Mouse (Mus musculus) embryonic facial prominence, embryonic 11.5 days (tissue): ENCODE results near the gene Cda. TPM values are rescaled to one million over a fixed set of nuclear protein-coding genes. Genes with fewer than 3 reads are reported as not detected.

Experiments used
- ATAC-seq: fragments of 200-750 bp; cut with Nextera tagmentation; replicated peaks from 2 replicates; pipeline ENCODE4 v1.8.0; 2017; ENCODE audit warnings: low read depth; ENCODE audit not compliant: insufficient number of reproducible peaks, low FRiP score, low TSS enrichment
- DNase-seq: peaks from one replicate; pipeline ENCODE4 v3.0.0-alpha.2; 2015; ENCODE audit warnings: low spot score
- H3K27ac ChIP-seq: fragments of 300-500 bp; sonication (generic); replicated peaks from 2 replicates; pipeline ENCODE4 v1.5.1; 2014; ENCODE audit warnings: mild to moderate bottlenecking, low read depth, low read length, control low read depth
- H3K27me3 ChIP-seq: fragments of 300-500 bp; sonication (generic); 2 replicates; pipeline ENCODE4 v1.6.1; 2014; ENCODE audit warnings: mild to moderate bottlenecking, low read length, moderate library complexity, mixed read lengths; ENCODE audit not compliant: control insufficient read depth, insufficient read depth
- H3K36me3 ChIP-seq: fragments of 300-500 bp; sonication (generic); replicated peaks from 2 replicates; pipeline ENCODE4 v1.6.1; 2014; ENCODE audit warnings: low read depth, mild to moderate bottlenecking, low read length, moderate library complexity, mixed read lengths; ENCODE audit not compliant: control insufficient read depth, insufficient read depth
- H3K4me1 ChIP-seq: fragments of 300-500 bp; sonication (generic); 2 replicates; pipeline ENCODE4 v1.6.1; 2014; ENCODE audit warnings: low read length, mixed read lengths; ENCODE audit not compliant: control insufficient read depth, insufficient read depth
- H3K4me2 ChIP-seq: fragments of 300-500 bp; sonication (generic); 2 replicates; pipeline ENCODE4 v1.6.1; 2014; ENCODE audit warnings: low read depth, mild to moderate bottlenecking, control low read depth, low read length, moderate library complexity
- H3K4me3 ChIP-seq: fragments of 300-500 bp; sonication (generic); 2 replicates; pipeline ENCODE4 v1.5.1; 2014; ENCODE audit warnings: low read depth, low read length, control low read depth
- H3K9ac ChIP-seq: fragments of 300-500 bp; sonication (generic); replicated peaks from 2 replicates; pipeline ENCODE4 v1.6.1; 2014; ENCODE audit warnings: mild to moderate bottlenecking, control low read depth, low read length
- H3K9me3 ChIP-seq: fragments of 300-500 bp; sonication (generic); replicated peaks from 2 replicates; pipeline ENCODE4 v1.6.1; 2016; ENCODE audit warnings: mild to moderate bottlenecking, low read length, inconsistent platforms, mixed read lengths; ENCODE audit not compliant: control insufficient read depth
- WGBS: fragments of 180-500 bp; shearing (Covaris S2); extraction: QIAGEN DNeasy Blood & Tissue Kit; methylation state at CpG from one replicate; pipeline ENCODE4 v1.1.7; 2014; 5-methylcytosine and 5-hydroxymethylcytosine counted together
- polyA plus RNA-seq: library from polyadenylated mRNA; unstranded; fragments of >200 nt; fragmentation: Nextera tagmentation; extraction: Ambion mirVana; gene quantifications from 2 replicates; pipeline ENCODE4 v1.2.1, GENCODE M21; 2014

Gene Cda
- polyA plus RNA-seq, 1 experiment from 2014 or later: 3.5 TPM

DNA sequence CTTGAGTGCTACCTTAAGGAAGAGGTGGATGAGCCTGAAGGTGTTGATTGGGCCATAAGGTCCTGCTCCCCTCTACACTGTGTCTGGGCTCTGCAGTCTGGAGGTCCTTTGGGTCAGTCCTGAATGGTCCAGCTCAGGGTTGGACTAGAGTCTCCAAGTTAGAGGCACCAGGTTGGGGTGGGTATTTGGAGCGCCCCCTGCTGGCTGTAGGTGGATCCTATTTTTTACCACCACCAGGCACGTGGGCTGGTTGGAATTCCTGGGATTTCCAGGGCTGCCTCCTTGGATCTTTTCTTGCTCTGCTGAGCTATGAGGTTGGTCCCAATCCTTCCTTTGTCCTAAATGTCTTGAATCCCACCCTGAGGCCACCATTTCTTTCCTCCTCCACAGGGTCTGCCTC is 37.0 kb upstream of the Cda start:
- Histone ChIP-seq H3K4me2 (no peak overlapping the region), H3K4me3 (no peak overlapping the region), H3K36me3 (no peaks in the 10 kb centered on the region), H3K27ac (no peak overlapping the region), H3K9ac (no peak overlapping the region), H3K9me3 (no peaks in the 10 kb centered on the region), H3K27me3 (no peaks in the 10 kb centered on the region), H3K4me1 (no peaks in the 10 kb centered on the region)
- DNase-seq: peak; percentile 38
- WGBS: 0% methylated on average over 2 of the region's 2 CpGs
- no peak for ATAC-seq

GRCm38 (mm10) chr4:138396711-138397110 is 28.9 kb upstream of the Cda start:
- peaks cover 5% of the 10 kb centered on the region for H3K4me1 ChIP-seq
- DNase-seq (no peak), ATAC-seq (no peak)
- peak overlapping the region; percentile 12; the same call in 1 of the 2 replicates for H3K4me3 ChIP-seq
- H3K4me2 ChIP-seq: no peak overlapping the region
- H3K27me3 ChIP-seq: peaks cover 53% of the 10 kb centered on the region
- no peaks in the 10 kb centered on the region for H3K9me3 ChIP-seq
- 4% methylated on average over 8 of the region's 8 CpGs for WGBS
- H3K36me3 ChIP-seq: no peaks in the 10 kb centered on the region
- no peak overlapping the region for H3K9ac ChIP-seq
- no peak overlapping the region for H3K27ac ChIP-seq

- Histone ChIP-seq H3K36me3 (no peaks in the 10 kb centered on the region), H3K9me3 (no peaks in the 10 kb centered on the region), H3K27ac (no peak within 1 kb of the TSS), H3K9ac (no peak within 1 kb of the TSS), H3K4me1 (peaks cover 5% of the 10 kb centered on the region), H3K4me3 (peak within 1 kb of the TSS; percentile 38), H3K4me2 (peak within 1 kb of the TSS; percentile 73), H3K27me3 (peaks cover 54% of the 10 kb centered on the region)
- ATAC-seq: no peak
- WGBS: under 1% methylated on average over 46 of the region's 46 CpGs
- DNase-seq: peak; percentile 54
These were observed 28.3 kb upstream of the Cda start, which contains the start of gene Fam43b for GRCm38 (mm10) chr4:138395971-138396645. TSS of gene Fam43b (minus strand) at chr4:138396528.

- peak; percentile 39 for DNase-seq
- WGBS: 1% methylated on average over 97 of the region's 103 CpGs
- H3K27ac ChIP-seq: no peak overlapping the region
- peak overlapping the region; percentile 13; the same call in 1 of the 2 replicates for H3K9ac ChIP-seq
- peak overlapping the region; percentile 73 for H3K4me2 ChIP-seq
- peaks cover 5% of the 10 kb centered on the region for H3K4me1 ChIP-seq
- H3K9me3 ChIP-seq: no peaks in the 10 kb centered on the region
- no peak for ATAC-seq
- H3K27me3 ChIP-seq: peaks cover 56% of the 10 kb centered on the region
- H3K36me3 ChIP-seq: no peaks in the 10 kb centered on the region
- peak overlapping the region; percentile 38 for H3K4me3 ChIP-seq
These were observed 27.5 kb upstream of the Cda start for GRCm38 (mm10) chr4:138395087-138395970.

- no peak overlapping the region for H3K9ac ChIP-seq
- H3K4me2 ChIP-seq: no peak overlapping the region
- DNase-seq: no peak
- no peak for ATAC-seq
- 54% methylated on average over 7 of the region's 7 CpGs for WGBS
- H3K36me3 ChIP-seq: no peaks in the 10 kb centered on the region
- H3K27me3 ChIP-seq: peaks cover 56% of the 10 kb centered on the region
- peaks cover 5% of the 10 kb centered on the region for H3K4me1 ChIP-seq
- no peak overlapping the region for H3K27ac ChIP-seq
- H3K4me3 ChIP-seq: no peak overlapping the region
- no peaks in the 10 kb centered on the region for H3K9me3 ChIP-seq
These were observed 25.9 kb upstream of the Cda start for GRCm38 (mm10) chr4:138393703-138394102.

- DNase-seq: no peak
- H3K4me2 ChIP-seq: no peak overlapping the region
- H3K4me1 ChIP-seq: no peaks in the 10 kb centered on the region
- no peak overlapping the region for H3K27ac ChIP-seq
- WGBS: 42% methylated on average over 4 of the region's 4 CpGs
- H3K9ac ChIP-seq: no peak overlapping the region
- H3K36me3 ChIP-seq: no peaks in the 10 kb centered on the region
- ATAC-seq: no peak
- H3K9me3 ChIP-seq: no peaks in the 10 kb centered on the region
- no peaks in the 10 kb centered on the region for H3K27me3 ChIP-seq
- H3K4me3 ChIP-seq: no peak overlapping the region
These were observed 16.0 kb upstream of the Cda start for GRCm38 (mm10) chr4:138383789-138384188.

DNA sequence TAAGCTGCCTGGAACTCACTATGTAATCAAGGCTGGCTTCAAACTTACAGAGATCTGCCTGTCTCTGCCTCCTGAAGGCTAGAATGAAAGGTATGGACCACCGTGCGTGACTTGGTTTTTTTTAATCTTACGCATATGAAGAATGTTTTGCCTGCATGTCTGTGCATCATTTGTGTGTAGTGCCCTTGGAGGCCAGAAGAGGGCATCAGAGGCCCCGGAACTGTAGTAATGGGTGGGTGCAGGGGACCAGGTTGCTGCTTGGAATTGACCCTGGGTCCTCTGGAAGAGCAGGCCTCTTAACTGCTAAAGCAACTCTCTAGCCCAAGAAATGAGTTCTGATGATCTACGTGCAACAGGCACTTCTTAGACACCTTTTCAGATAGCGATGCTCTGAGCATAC is 14.7 kb upstream of the Cda start:
- H3K4me2 ChIP-seq: no peak overlapping the region
- H3K4me3 ChIP-seq: no peak overlapping the region
- ATAC-seq: no peak
- DNase-seq: no peak
- H3K36me3 ChIP-seq: no peaks in the 10 kb centered on the region
- WGBS: 73% methylated on average over 6 of the region's 6 CpGs
- no peak overlapping the region for H3K9ac ChIP-seq
- no peak overlapping the region for H3K27ac ChIP-seq
- no peaks in the 10 kb centered on the region for H3K27me3 ChIP-seq
- no peaks in the 10 kb centered on the region for H3K9me3 ChIP-seq
- no peaks in the 10 kb centered on the region for H3K4me1 ChIP-seq
